Mouse (Mus musculus) urinary bladder, adult 2 months (tissue): Measurements from ENCODE around the gene Oxct2b. TPM values are rescaled to one million over a fixed set of nuclear protein-coding genes. Genes with fewer than 3 reads are reported as not detected.
A peak's percentile ranks its signal among the peaks of the same experiment; 100 is the strongest.
"Not testable (repeated sequence)": the region's sequence is repeated elsewhere in the genome, so short reads cannot be mapped to it uniquely, and the experiment has no call there.

ENCODE experiments used
- DNase-seq: peaks from one replicate; pipeline ENCODE4 v3.0.0; 2022; ENCODE audit warnings: low spot score
- polyA plus RNA-seq: library from polyadenylated mRNA; depleted of rRNA; stranded (reverse); fragments of >200 nt; gene quantifications from 2 replicates; pipeline ENCODE4 v1.2.3, GENCODE M21; 2012

Oxct2b gene
- polyA plus RNA-seq, 1 experiment = 0.33 TPM

GRCm38 (mm10) chr4:123112216-123112764, 3.8 kb upstream of the Oxct2b start:
- no peak for DNase-seq

- not testable (repeated sequence) for DNase-seq
Measured at GRCm38 (mm10) chr4:123114651-123115050, 1.4 kb upstream of the Oxct2b start.

- not testable (repeated sequence) for DNase-seq
Measured at GRCm38 (mm10) chr4:123116640-123117039, 574 bp downstream of the Oxct2b start.

- DNase-seq = no peak
Measured at GRCm38 (mm10) chr4:123121286-123121685, 5.2 kb downstream of the Oxct2b start.

- no peak for DNase-seq
Measured at GRCm38 (mm10) chr4:123126626-123127025, 10.6 kb downstream of the Oxct2b start.

- DNase-seq = no peak
Measured at GRCm38 (mm10) chr4:123127051-123127450, 11.0 kb downstream of the Oxct2b start.

- no peak for DNase-seq
Measured at GRCm38 (mm10) chr4:123137551-123137950, 21.5 kb downstream of the Oxct2b start.

GRCm38 (mm10) chr4:123139513-123140154, 23.6 kb downstream of the Oxct2b start, which contains the start of gene Ppie:
TSS of gene Ppie (minus strand) at chr4:123139951.
- DNase-seq = peak; percentile 61

- no peak for DNase-seq
Measured at GRCm38 (mm10) chr4:123147446-123148150, 31.5 kb downstream of the Oxct2b start.

- no peak for DNase-seq
Measured at GRCm38 (mm10) chr4:123152003-123152402, 35.9 kb downstream of the Oxct2b start.

- DNase-seq = no peak
Measured at GRCm38 (mm10) chr4:123152976-123153375, 36.9 kb downstream of the Oxct2b start.

- DNase-seq = no peak
Measured at GRCm38 (mm10) chr4:123155004-123155403, 38.9 kb downstream of the Oxct2b start.

GRCm38 (mm10) chr4:123155427-123155826, 39.4 kb downstream of the Oxct2b start:
- no peak for DNase-seq

GRCm38 (mm10) chr4:123155840-123156239, 39.8 kb downstream of the Oxct2b start:
- DNase-seq = no peak

GRCm38 (mm10) chr4:123160571-123160970, 44.5 kb downstream of the Oxct2b start:
- no peak for DNase-seq

GRCm38 (mm10) chr4:123161251-123161650, 45.2 kb downstream of the Oxct2b start:
- DNase-seq = not testable (repeated sequence)

GRCm38 (mm10) chr4:123162305-123162917, 46.3 kb downstream of the Oxct2b start:
- DNase-seq = no peak

GRCm38 (mm10) chr4:123164157-123164556, 48.1 kb downstream of the Oxct2b start:
- DNase-seq = no peak
